25 mouse cellular contexts compared by ENCODE assay signal in genomic region chr9:17675519-17675918, GRCm38 (mm10).
DNase-seq lines count a peak whose midpoint lies in the region; ATAC-seq lines count a peak whose summit lies in the region.
"Had no signal": no experiment of that assay in that cellular context is flagged by ENCODE, and none has a peak within 500 bp of the region (broad histone marks: within the 10 kb centered on the region; RNA-seq: fewer than 3 reads in every experiment).

No protein-coding gene starts in this region.

- no peaks in the 10 kb centered on the region for H3K36me3 ChIP-seq in intestine, embryonic 14.5 days (ENCODE audit: control insufficient read depth, insufficient read depth, low read length)
- no peaks in the 10 kb centered on the region for H3K36me3 ChIP-seq in intestine, embryonic 15.5 days
- no peaks in the 10 kb centered on the region for H3K36me3 ChIP-seq in stomach, embryonic 15.5 days
- H3K36me3 ChIP-seq: embryonic facial prominence, embryonic 10.5 days; embryonic facial prominence, embryonic 13.5 days; forebrain, embryonic 12.5 days; forebrain, embryonic 15.5 days; hindbrain, embryonic 12.5 days; hindbrain, embryonic 15.5 days had no signal

- no peaks in the 10 kb centered on the region for H3K4me1 ChIP-seq in intestine, embryonic 14.5 days (replicated peaks; ENCODE audit: control insufficient read depth, insufficient read depth, low read length)
- no peaks in the 10 kb centered on the region for H3K4me1 ChIP-seq in intestine, embryonic 15.5 days (replicated peaks)
- no peaks in the 10 kb centered on the region for H3K4me1 ChIP-seq in stomach, embryonic 15.5 days
- H3K4me1 ChIP-seq: embryonic facial prominence, embryonic 10.5 days; embryonic facial prominence, embryonic 13.5 days; forebrain, embryonic 12.5 days; forebrain, embryonic 15.5 days; hindbrain, embryonic 12.5 days; hindbrain, embryonic 15.5 days had no signal

- H3K27ac ChIP-seq in intestine, embryonic 14.5 days (ENCODE audit: low read depth): no peak overlapping the region
- no peak overlapping the region for H3K27ac ChIP-seq in intestine, embryonic 15.5 days
- H3K27ac ChIP-seq in stomach, embryonic 15.5 days: no peak overlapping the region
- H3K27ac ChIP-seq: embryonic facial prominence, embryonic 10.5 days; embryonic facial prominence, embryonic 13.5 days; forebrain, embryonic 12.5 days; forebrain, embryonic 15.5 days; hindbrain, embryonic 12.5 days; hindbrain, embryonic 15.5 days had no signal

- H3K27me3 ChIP-seq in intestine, embryonic 14.5 days (replicated peaks; ENCODE audit: control insufficient read depth, insufficient read depth, low read length): no peaks in the 10 kb centered on the region
- H3K27me3 ChIP-seq in intestine, embryonic 15.5 days (replicated peaks): no peaks in the 10 kb centered on the region
- no peaks in the 10 kb centered on the region for H3K27me3 ChIP-seq in stomach, embryonic 15.5 days (replicated peaks)
- H3K27me3 ChIP-seq: embryonic facial prominence, embryonic 13.5 days; forebrain, embryonic 12.5 days; forebrain, embryonic 15.5 days; hindbrain, embryonic 12.5 days; hindbrain, embryonic 15.5 days had no signal

- intact Hi-C loops in gastrocnemius, postnatal 36 days (cut with DNase I): no loop called here

- no peak overlapping the region for H3K4me3 ChIP-seq in intestine, embryonic 14.5 days (ENCODE audit: low read depth, low read length)
- no peak overlapping the region for H3K4me3 ChIP-seq in intestine, embryonic 15.5 days (replicated peaks)
- no peak overlapping the region for H3K4me3 ChIP-seq in stomach, embryonic 15.5 days (replicated peaks)
- H3K4me3 ChIP-seq: embryonic facial prominence, embryonic 10.5 days; embryonic facial prominence, embryonic 13.5 days; erythroblast, embryonic 14.5 days; forebrain, embryonic 12.5 days; forebrain, embryonic 15.5 days; hindbrain, embryonic 12.5 days; hindbrain, embryonic 15.5 days had no signal

- WGBS in intestine, embryonic 14.5 days: 43% methylated on average over 1 of the region's 1 CpGs
- 51% methylated on average over 1 of the region's 1 CpGs for WGBS in intestine, embryonic 15.5 days
- WGBS in large intestine, adult 2 months: 20% methylated on average over 1 of the region's 1 CpGs
- WGBS in stomach, embryonic 15.5 days: 43% methylated on average over 1 of the region's 1 CpGs

- no peak for DNase-seq in intestine, embryonic 14.5 days (ENCODE audit: low spot score)
- peak; percentile 93 for DNase-seq in large intestine, adult 2 months (ENCODE audit: low read depth, low spot score)
- no peak for DNase-seq in right cerebral cortex, postnatal 25 days
- no peak for DNase-seq in gastrocnemius, postnatal 36 days
- DNase-seq in adrenal gland, postnatal 36 days: no peak
- no peak for DNase-seq in MN1 (ENCODE audit: low spot score)
- DNase-seq: adrenal gland, postnatal 10 days; cerebellum, adult 11 months; cerebellum, adult 2 months; cerebellum, adult 9-11 months; cerebellum, postnatal 36 days; embryo, embryonic 11 days; gastrocnemius, postnatal 10 days; heart, adult 11 months had no signal

- no peaks in the 10 kb centered on the region for H3K9me3 ChIP-seq in intestine, embryonic 14.5 days (ENCODE audit: control insufficient read depth, low read length)
- H3K9me3 ChIP-seq in intestine, embryonic 15.5 days: no peaks in the 10 kb centered on the region
- H3K9me3 ChIP-seq in stomach, embryonic 15.5 days: no peaks in the 10 kb centered on the region
- H3K9me3 ChIP-seq: embryonic facial prominence, embryonic 10.5 days; embryonic facial prominence, embryonic 13.5 days; forebrain, embryonic 12.5 days; forebrain, embryonic 15.5 days; hindbrain, embryonic 12.5 days; hindbrain, embryonic 15.5 days had no signal

- no peak overlapping the region for H3K9ac ChIP-seq in intestine, embryonic 14.5 days (ENCODE audit: low read length)
- H3K9ac ChIP-seq in intestine, embryonic 15.5 days: no peak overlapping the region
- H3K9ac ChIP-seq in stomach, embryonic 15.5 days: no peak overlapping the region
- H3K9ac ChIP-seq: embryonic facial prominence, embryonic 13.5 days; forebrain, embryonic 12.5 days; forebrain, embryonic 15.5 days; hindbrain, embryonic 12.5 days; hindbrain, embryonic 15.5 days had no signal

- ATAC-seq in intestine, embryonic 14.5 days (replicated peaks; ENCODE audit: low FRiP score, low TSS enrichment, low read depth): peak; percentile 99
- ATAC-seq in intestine, embryonic 15.5 days: peak; percentile 100
- peak; percentile 68; the same call in 1 of the 2 replicates for ATAC-seq in stomach, embryonic 15.5 days (ENCODE audit: insufficient read depth, low FRiP score, low read depth)
- ATAC-seq: CD4-positive, CD25-positive, alpha-beta regulatory T cell, adult 4 months; forebrain, embryonic 15.5 days had no signal

- H3K4me2 ChIP-seq in intestine, embryonic 14.5 days (ENCODE audit: low read length): no peak overlapping the region
- no peak overlapping the region for H3K4me2 ChIP-seq in intestine, embryonic 15.5 days (replicated peaks)
- no peak overlapping the region for H3K4me2 ChIP-seq in stomach, embryonic 15.5 days
- H3K4me2 ChIP-seq: embryonic facial prominence, embryonic 13.5 days; forebrain, embryonic 12.5 days; forebrain, embryonic 15.5 days; heart, embryonic 11.5 days; hindbrain, embryonic 12.5 days; hindbrain, embryonic 15.5 days had no signal
